Mouse (Mus musculus) A20 (cell line): ENCODE results near the gene Nr2c1.

Experiments used
- DNase-seq: peaks from one replicate; pipeline ENCODE4 v3.0.0-alpha.2; 2011; ENCODE audit warnings: low read depth, low spot score

Gene Nr2c1

DNA sequence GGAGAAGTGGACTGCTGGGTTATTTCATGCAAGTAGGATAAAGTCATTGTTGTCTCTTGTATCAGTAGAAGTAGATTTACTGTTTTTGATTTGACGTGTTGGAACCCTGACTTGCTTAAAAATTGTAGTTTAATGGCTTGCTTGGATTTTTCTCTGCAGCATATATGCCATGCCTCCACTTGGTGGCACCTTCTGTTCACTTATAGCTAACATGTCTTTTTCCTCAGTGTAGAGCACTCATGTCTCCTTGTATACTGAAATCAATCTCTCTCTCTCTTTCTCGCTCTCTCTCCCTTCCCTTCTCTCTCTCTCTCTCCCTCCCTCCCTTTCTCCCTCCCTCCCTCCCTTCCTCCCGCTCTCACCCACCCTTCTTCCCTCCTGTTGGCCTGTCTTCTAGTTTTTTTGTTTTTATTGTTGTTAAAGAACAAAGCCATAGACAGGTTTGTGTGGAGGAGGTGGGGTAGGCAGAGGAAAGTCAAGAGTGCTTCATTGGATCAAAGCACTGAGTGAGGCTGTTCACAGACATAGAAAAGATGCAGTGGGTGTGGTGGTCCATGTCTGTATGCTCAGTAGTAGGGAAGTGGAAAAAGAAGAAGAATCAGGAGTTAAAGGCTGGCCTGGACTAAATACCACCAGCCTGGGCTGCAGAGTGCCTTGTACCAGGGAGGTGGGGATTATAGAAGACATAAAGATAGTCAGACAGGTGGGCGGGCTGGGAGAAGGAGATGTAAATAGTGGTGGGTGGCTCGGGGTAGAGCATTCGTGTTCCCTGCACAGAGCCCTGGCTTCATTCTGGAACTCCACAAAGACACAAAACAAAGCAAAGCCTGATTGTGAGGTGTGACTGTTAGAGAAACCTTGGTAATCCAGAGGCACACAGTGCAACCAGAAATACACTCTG, 63.1 kb downstream of the Nr2c1 start:
- no peak for DNase-seq

DNA sequence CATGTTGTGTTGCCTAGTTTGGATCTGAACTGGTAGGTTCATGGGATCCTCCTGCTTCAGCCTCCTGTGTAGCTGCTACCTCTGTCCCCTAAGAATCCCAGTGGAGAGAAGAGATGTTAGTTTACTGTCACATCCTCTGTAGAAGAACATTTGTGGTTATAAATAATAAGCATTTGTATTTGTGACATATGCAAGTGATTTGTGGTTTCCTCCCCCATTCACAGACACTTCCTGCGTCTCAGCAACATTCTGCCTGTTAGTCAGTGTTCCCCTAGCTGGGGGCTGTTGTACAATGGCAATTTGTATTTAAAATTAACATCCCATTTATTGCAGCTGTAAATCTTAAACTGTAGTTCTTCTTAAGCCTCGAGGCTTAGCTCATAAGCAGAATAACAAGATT, 63.9 kb downstream of the Nr2c1 start:
- no peak for DNase-seq

DNA sequence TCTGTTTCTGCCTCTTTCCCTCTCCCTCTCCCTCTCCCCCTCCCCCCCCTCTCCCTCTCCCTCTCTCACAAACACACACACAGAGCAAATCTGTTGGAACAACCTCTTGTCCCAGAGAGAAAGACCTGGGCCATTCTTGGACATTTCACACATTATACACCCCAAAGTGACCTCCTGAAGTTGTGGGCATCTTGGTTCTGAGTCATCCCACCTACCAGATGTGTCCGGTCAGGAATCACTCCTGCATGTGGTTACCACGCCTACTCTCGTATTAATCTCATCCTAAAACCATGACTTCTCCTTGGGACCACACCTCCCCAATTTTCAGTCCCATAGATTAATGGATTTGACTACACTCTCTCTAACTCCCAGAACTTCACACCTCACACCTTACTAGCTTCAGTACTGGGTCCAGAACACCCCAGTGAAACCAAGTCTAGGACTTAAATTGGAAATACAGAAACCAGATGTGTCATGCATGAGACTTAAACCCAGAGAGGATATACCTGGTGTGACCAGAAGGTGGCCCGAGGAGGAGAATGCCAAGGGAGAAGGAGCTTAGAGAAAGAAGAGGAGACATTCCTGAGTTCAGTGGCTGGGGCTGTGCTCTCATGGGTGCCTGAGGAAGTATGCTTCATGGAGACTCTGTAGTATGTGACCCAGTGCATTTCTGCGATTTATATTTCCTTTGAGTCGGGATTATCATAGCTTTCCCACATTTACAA, 77.4 kb downstream of the Nr2c1 start:
- DNase-seq = peak; percentile 54

DNA sequence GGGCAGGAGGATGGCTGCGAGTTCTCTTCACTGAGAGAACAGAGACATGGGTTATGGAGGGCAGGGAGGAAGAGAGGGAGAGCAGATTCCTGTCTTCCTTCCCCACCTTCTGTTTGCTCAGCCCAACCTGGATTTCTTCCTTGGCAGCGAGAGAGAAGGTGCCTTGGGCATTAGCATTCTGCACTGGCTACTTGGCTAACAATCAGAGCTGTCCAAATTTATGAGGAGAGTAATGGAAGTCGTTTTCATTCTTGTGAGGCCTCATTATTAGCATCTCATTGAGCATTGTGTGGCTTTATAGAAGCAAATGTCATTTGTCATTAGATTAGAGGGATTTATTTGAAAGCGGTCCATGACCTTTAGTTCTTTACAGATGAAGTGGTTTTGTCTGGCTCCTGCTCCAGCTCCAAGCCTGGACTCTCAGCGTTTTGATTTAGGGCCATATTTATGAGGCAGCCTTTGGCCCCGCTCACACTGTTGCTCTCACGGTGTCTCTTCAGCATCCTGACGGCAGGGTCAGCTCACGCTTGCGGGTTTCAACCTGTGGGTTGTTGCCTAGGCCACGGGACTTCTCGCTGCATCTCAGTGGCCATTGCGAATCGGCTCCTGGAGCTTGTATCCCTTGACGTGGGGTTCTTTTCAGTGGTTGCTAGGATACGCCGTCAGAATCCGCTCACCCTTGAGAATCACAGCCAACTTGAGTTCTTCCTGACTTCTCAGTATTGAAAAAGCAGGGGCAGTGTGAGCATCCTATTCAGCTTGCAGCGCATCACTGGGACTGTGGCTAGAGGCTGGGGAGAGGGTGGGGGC, 82.6 kb downstream of the Nr2c1 start:
- DNase-seq = no peak

DNA sequence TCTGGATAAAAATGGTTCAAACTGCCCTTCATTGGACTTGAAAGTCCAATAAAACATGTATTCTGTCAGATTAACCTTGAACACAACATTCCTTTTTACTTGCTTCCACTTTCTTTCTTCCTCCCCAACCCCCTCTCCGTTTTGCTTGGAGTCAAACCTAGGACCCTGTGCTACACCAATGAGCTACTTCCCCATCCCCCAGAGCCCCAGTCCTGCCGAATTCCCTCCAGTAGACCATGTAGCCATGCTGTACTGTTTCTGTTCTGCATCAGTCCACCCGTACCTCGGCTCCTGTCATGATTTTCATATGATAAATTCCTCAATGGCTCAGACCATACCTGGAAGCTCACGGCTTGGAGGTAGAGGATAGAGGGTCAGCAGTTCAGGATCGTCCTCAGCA, 83.2 kb downstream of the Nr2c1 start:
- no peak for DNase-seq

DNA sequence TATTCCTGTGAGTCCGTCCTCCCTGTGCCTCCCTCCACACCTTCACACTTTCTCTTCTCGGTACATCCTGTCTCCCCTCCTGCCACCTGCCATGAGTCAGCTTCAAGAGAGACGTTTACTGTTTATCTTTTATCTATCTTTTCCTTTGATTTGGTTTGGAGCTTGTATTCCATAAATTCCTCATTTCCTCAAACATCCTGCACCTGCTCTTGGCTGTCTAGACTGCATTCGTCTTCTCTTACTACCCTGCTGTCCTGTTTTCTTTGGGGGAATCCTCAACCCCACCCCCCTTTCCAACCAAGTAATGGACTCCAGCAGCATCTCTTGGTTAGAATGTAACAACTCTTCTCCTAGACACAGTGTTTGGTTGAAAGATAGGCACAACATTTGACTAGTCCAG, 87.4 kb downstream of the Nr2c1 start:
- no peak for DNase-seq

DNA sequence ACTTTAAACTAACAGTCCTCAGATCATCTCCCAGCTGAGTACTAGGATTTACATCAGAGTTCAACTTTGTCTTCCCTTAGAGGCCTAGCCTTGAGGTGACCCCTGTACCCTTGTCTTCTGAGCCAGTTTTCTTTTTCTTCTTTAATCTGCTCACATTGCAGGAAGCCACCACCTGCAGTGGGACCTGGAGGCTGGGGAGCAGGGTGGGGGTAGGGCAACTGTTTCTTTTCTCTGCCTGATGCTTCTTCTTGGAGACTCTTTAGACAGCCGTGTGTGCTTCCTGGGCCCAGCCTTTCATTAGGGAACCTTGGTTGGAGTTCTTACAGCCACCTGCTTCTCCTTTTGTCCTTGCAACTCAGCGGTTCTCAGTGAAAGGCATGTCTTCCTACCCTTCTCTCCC, 93.5 kb downstream of the Nr2c1 start:
- DNase-seq = no peak
